Mouse (Mus musculus) kidney, postnatal 10 days (tissue): ENCODE measurements around the gene AL731706.2.
A peak's percentile ranks its signal among the peaks of the same experiment; 100 is the strongest.
"Not testable (repeated sequence)": the region's sequence is repeated elsewhere in the genome, so short reads cannot be mapped to it uniquely, and the experiment has no call there.

ENCODE experiments used
- DNase-seq: peaks from one replicate; pipeline ENCODE4 v3.0.0; 2021; ENCODE audit warnings: mixed read lengths

Gene AL731706.2

DNA sequence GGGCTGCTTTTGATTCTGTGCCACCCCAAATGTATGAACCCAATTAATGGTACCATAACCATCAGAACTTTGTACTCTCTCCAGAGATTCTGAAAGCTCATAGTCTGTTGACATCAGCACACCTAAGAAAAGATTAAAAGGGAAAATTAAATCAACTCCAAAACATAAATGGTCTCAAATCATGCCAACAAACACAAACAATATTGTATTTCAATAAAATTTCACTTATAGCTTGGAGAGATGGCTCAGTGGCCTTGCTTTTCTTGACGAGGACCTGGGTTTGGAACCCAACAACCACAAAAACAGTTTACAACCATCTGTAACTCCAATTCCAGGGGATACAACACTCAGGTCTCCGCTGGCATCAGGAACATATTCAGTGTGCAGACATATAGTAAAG, at the start of gene AL731706.2:
TSS of gene AL731706.2 (minus strand) at position 101 of the 400 bp plus-strand sequence.
- no peak for DNase-seq

DNA sequence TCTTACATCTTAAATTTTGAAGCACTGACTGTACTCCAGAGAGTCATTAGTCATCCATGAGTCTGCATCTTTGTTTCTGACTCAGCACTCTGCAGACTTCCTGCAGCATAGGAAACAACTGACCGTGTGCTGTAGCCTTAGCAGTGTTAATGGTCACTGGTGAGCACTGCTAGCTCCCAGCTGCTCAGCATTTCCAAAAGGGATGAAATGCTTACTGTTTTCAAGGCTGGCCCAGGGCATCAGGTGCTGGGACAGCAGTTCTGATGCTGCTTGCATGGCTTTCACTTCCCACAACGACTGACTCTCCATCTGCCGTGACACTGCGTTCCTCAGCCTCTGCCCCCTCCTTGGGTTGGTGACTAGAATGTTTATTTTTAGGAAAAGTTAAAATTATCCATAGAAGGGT, 35.5 kb upstream of the AL731706.2 start:
- DNase-seq = peak; percentile 22

DNA sequence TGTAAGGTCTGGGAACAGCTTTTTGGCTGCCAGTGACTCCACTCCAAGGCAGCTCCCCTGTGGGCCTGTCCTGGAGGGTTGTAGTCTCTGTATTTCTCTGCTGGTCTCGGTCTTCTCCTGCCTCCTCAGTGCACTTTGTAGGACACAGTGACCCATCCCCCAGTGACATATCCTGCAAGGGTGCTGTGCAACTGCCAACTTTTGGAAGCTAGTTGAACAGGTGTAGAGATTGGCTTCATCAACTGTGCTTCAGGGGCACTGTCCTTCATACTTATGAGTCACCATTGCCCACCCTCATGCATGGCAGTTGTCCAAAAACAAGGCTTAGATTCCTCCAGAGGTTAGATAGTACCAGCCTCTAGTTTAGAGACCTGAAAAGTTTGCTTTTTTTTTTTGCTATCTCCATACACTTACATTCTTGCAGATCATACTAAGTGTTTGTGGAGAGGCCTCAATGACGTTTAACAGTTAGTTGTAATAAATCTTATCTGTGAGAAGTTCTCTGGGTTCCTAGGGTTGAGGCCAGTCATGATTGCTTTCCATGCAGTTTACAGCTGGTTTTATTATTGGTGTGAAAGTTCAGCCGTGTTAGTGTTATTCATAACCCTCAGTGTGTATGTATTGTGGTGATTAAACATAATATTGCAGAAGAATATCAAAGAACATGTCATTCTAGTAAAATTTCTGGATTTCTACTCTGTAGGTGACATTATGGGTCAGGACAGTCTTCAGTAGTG, 34.9 kb upstream of the AL731706.2 start:
- no peak for DNase-seq

DNA sequence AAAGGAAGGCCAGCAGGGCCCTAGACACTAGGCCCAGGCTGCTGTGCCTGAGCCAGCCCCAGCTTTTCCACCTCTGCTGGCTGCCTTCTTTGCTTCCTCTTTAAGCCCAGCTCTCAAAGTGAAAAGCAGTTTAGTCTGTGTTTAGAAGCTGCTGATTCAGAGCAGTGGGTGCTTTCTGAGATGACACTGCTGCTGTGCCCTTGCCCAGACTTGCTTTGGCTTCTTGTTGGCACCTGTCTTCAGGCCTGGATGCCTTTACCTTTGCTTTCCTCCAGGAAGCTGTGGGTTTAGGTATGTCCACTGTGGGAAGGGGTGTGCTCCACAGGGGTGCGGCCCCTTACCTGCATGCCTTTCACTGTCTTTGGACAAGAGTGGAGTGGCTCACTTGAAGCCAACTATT, 34.0 kb upstream of the AL731706.2 start:
- DNase-seq = no peak

- no peak for DNase-seq
These were observed 28.9 kb upstream of the AL731706.2 start for GRCm38 (mm10) chr2:136914334-136914902.

- no peak for DNase-seq
These were observed 27.5 kb upstream of the AL731706.2 start for GRCm38 (mm10) chr2:136913021-136913420.

DNA sequence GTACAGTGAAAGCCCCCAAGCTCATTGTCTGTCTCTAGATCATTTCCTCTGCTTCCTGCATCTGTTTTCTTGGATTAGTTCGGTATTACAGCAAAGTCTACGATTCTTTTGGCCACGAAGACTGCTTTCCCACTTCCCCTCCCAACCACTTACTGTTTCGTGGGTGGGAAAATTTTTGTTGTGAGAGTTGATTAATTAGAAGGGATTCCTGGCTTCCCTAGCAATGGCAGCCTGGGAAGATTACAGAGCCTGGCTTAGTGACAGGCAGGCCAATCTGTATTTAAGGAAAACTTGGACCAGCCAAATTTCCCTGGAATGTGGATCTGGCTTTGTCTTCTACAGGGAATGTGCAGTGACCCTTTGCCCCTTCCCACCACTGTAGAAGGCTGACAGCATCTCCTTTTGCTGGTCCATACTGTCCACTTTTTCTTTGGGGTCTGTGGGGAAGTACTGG, 26.5 kb upstream of the AL731706.2 start:
- DNase-seq = peak; percentile 53

DNA sequence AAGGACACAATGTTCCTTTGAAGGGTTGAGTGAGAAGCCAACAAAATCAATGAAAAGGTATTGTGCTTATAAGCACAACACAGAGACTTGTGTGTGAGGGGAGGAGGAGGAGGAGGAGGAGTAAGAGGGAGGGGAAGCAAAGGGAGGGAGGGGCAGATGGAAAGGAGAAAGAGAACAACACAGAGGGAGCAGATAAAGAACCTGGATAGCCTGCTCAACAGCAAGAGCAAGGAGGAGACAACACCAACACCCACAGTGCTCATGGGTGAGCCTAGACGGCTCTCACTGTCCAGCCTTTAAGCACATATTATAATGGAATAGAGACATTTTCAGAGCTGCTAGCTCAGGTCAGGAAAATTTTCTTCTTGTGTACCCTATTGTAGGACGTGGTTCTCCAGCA, 23.8 kb upstream of the AL731706.2 start:
- no peak for DNase-seq

GRCm38 (mm10) chr2:136908596-136908995, 23.1 kb upstream of the AL731706.2 start:
- no peak for DNase-seq

- DNase-seq = no peak
These were observed 10.7 kb upstream of the AL731706.2 start for GRCm38 (mm10) chr2:136896131-136896530.

DNA sequence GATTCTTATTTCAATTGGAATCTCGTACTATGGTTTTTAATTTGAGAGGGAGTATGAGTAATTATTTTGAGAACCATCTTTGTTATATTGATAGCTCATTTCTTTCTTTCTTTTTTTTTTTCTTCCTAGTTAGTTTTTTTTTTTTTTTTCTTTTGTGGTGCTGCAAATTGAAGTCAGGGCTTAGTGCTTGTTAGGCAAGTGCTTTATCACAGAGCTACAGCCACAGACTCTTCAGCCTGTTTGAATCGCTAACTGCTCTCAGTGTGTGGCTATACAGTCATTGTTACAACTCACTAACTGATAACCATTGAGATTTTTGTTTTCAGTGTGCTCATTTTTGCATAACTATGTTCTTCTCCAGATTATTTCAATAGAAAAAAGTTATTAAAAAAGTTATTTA, 9.0 kb upstream of the AL731706.2 start:
- no peak for DNase-seq

DNA sequence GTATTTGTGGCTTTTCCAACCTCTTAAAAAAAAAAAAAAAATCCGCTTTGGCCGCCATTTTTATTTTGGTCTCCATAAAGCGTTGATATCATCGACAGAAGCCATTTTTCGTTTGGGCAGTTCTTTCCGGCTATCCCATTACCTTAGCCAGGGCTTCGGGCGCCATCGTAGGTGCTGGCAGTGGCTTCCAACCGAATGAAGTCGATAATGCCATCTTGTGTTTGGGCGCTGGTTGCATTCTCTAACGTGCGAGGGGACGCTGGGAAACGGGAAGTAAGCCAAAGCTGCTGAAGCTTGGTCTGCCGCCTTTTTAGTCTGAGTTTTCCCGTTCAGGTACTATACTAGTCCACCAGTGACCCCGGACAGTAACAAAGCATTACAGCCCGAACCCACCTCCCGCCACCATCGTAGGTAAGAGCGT, 6.5 kb upstream of the AL731706.2 start:
- DNase-seq = peak; percentile 96

DNA sequence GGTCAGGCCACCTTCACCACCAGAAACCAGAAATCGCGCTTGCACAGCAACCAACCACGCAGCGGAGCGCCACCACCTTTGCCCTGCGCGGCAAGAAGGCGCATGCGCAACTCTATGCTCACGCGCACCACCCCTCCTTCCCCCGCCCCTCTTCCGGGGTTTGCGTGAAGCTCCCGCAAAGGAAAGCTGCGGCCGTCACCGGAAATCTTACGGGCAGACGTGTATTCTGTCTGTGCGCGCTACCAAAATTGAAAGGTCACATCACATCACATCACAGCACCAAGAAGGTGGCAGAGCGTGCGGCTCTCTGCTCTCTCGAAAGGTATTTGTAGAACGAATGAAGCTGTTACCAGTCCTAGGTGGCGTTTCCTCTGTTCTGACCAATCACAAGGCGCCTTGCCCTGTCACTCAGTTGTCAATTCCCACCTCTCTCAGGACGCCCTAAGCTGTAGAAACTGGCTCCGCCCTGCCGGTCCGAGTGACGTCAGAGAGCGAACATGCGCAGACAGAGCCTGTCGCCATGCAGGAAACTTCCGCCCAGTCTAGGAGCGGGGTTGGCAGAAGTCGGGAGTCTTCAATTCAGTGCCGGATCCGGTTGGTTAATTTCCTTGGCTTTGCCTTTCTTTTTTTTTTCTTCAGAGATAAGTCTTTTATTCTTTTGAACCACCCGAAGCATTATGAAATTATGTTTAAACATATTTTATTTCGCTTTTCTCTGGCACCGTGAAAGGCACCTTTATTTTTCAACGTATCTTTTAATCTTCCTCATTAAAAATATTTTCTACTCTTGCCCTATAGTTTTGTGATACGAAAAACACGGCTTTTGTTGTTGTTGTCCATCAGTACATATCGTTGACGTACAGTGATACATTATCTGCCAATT, 5.8 kb upstream of the AL731706.2 start, which contains the start of the genes Slx4ip, AL731706.1 and Mkks:
TSS of gene Slx4ip (plus strand) at position 151 of the 883 bp plus-strand sequence.
TSS of gene AL731706.1 (minus strand) at position 322 of the 883 bp plus-strand sequence.
TSS of gene Mkks (minus strand) at position 322 of the 883 bp plus-strand sequence.
- peak; percentile 99 for DNase-seq

GRCm38 (mm10) chr2:136890716-136891067, 5.2 kb upstream of the AL731706.2 start:
- DNase-seq = not testable (repeated sequence)

- DNase-seq = peak; percentile 61
These were observed 1.4 kb upstream of the AL731706.2 start for GRCm38 (mm10) chr2:136886846-136887245.

DNA sequence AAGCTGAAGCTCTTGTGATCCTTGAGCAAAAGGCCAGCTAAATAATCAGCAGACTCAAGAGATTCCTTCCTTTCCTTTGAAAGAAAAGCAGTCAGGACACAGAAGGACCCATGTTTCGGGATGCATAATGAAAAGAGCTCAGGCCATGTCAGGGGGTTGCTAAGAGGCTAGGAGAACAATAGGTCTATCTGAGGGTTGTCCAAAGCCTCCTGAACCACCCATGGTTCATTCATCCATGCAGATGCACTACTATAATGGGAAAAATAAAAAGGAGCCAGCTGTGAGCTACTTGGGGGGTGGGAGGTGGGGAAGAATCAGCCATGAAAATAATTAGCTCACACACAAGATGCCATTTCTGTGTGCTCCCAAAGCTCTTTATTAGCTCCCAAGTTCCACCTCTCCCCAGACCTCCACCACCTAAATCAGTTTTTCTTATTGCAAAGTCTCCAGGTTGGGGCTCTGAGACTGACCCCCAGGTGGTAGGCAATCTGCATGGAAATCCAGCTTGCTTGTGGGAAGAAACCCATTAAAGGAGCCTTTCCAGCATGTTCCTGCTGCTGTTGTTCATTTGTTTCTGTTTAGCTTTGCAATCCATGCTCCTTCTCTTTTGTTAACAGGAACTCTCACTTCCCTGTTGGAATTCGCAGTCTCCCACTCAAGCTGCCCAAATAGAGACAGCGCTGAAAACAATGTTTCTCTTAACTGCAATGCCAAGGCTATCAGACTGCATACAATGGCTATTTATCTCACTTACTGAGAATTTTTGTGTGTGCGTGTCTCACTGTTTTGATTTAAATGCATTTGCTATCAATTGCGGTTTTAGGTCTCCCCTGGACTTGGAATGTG, 30.7 kb downstream of the AL731706.2 start:
- DNase-seq = no peak

DNA sequence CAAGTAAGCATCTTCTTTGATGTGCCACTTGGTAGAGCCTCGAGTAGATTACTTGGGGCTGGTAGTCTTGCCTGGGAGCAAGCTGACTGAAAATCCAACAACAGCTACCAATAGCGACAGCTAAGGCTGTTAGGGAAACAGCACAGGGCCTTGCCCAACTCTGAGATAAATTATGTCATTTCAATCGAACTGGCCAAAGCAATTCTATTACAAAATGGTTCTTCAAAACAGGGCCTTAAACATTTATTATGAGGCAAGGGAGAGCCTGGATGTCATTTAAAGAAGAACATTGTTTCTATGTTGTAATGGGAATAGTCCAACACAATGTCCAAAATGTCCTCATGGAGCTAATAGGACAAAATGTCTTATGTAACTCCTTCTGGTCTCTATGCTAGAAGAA, 35.1 kb downstream of the AL731706.2 start:
- DNase-seq = no peak

- DNase-seq = no peak
These were observed 47.5 kb downstream of the AL731706.2 start for GRCm38 (mm10) chr2:136837994-136838393.

GRCm38 (mm10) chr2:136835882-136836281, 49.6 kb downstream of the AL731706.2 start:
- DNase-seq = peak; percentile 7
